Mouse (Mus musculus) neural tube, embryonic 11.5 days (tissue): ENCODE data around the gene Slc17a5. TPM values are rescaled to one million over a fixed set of nuclear protein-coding genes. Genes with fewer than 3 reads are reported as not detected.

Source experiments
- ATAC-seq: fragments of 200-750 bp; cut with Nextera tagmentation; 2 replicates; pipeline ENCODE4 v1.8.0; 2017; ENCODE audit warnings: moderate number of reproducible peaks, mild to moderate bottlenecking, moderate TSS enrichment, moderate library complexity; ENCODE audit not compliant: insufficient read depth, low FRiP score, low TSS enrichment
- DNase-seq: peaks from one replicate; pipeline ENCODE4 v3.0.0-alpha.2; 2015; ENCODE audit warnings: low spot score
- H3K27ac ChIP-seq: fragments of 300-500 bp; sonication (generic); 2 replicates; pipeline ENCODE4 v1.5.1; 2014; ENCODE audit warnings: low read depth, mild to moderate bottlenecking, low read length
- H3K27me3 ChIP-seq: fragments of 300-500 bp; sonication (generic); 2 replicates; pipeline ENCODE4 v1.6.1; 2014; ENCODE audit warnings: mild to moderate bottlenecking, low read length, mixed read lengths; ENCODE audit not compliant: control insufficient read depth, insufficient read depth
- H3K36me3 ChIP-seq: fragments of 300-500 bp; sonication (generic); 2 replicates; pipeline ENCODE4 v1.6.1; 2014; ENCODE audit warnings: mild to moderate bottlenecking, low read length, moderate library complexity, mixed read lengths; ENCODE audit not compliant: control insufficient read depth, insufficient read depth
- H3K4me1 ChIP-seq: fragments of 300-500 bp; sonication (generic); 2 replicates; pipeline ENCODE4 v1.6.1; 2014; ENCODE audit warnings: low read length, mixed read lengths; ENCODE audit not compliant: control insufficient read depth, insufficient read depth
- H3K4me2 ChIP-seq: fragments of 300-500 bp; sonication (generic); 2 replicates; pipeline ENCODE4 v1.6.1; 2014; ENCODE audit warnings: low read depth, mild to moderate bottlenecking, moderate library complexity
- H3K4me3 ChIP-seq: fragments of 300-500 bp; sonication (generic); 2 replicates; pipeline ENCODE4 v1.5.1; 2014; ENCODE audit warnings: low read depth, low read length
- H3K9ac ChIP-seq: fragments of 300-500 bp; sonication (generic); 2 replicates; pipeline ENCODE4 v1.6.1; 2014; ENCODE audit warnings: mild to moderate bottlenecking, low read length
- H3K9me3 ChIP-seq: fragments of 300-500 bp; sonication (generic); 2 replicates; pipeline ENCODE4 v1.6.1; 2016; ENCODE audit warnings: low read length; ENCODE audit not compliant: control insufficient read depth
- WGBS: fragments of 180-500 bp; shearing (Covaris S2); extraction: QIAGEN DNeasy Blood & Tissue Kit; methylation state at CpG from one replicate; pipeline ENCODE4 v1.1.7; 2014; 5-methylcytosine and 5-hydroxymethylcytosine counted together
- polyA plus RNA-seq: library from polyadenylated mRNA; unstranded; fragments of >200 nt; fragmentation: Nextera tagmentation; extraction: Ambion mirVana; gene quantifications from 2 replicates; pipeline ENCODE4 v1.2.1, GENCODE M21; 2014

Gene Slc17a5
- polyA plus RNA-seq, 1 experiment from 2014 or later = 10.6 TPM

DNA sequence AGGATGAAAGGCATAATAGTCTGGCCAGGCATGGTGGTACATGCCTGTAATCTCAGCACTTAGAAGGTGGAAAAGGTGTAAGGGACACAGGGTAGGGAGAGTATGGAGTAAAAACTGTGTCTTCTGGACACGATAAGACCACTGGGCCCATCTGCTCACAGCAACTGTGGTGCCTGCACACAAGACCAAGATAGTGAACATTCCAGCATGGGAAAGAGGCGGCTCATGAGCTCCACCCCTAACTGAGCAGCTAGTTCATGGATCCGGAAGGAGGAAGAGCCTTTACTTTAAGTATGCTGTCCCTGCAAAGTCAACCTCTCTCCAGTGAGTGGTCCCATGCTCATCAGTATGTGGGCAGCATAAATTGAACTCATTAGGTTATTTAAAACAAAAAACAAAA, 83.2 kb downstream of the Slc17a5 start:
- 79% methylated on average over 3 of the region's 3 CpGs for WGBS
- H3K9ac ChIP-seq = no peak overlapping the region
- DNase-seq (no peak), ATAC-seq (no peak)
- no peak overlapping the region for H3K4me2 ChIP-seq
- H3K4me3 ChIP-seq = no peak overlapping the region
- H3K27ac ChIP-seq = no peak overlapping the region
- peaks cover 8% of the 10 kb centered on the region for H3K4me1 ChIP-seq
- H3K36me3 ChIP-seq = no peaks in the 10 kb centered on the region
- H3K9me3 ChIP-seq = no peaks in the 10 kb centered on the region
- H3K27me3 ChIP-seq = no peaks in the 10 kb centered on the region

- peaks cover 8% of the 10 kb centered on the region for H3K4me1 ChIP-seq
- no peaks in the 10 kb centered on the region for H3K27me3 ChIP-seq
- DNase-seq (no peak), ATAC-seq (no peak)
- no peaks in the 10 kb centered on the region for H3K36me3 ChIP-seq
- no peak overlapping the region for H3K27ac ChIP-seq
- H3K4me2 ChIP-seq = no peak overlapping the region
- H3K9ac ChIP-seq = no peak overlapping the region
- 70% methylated on average over 4 of the region's 4 CpGs for WGBS
- no peak overlapping the region for H3K4me3 ChIP-seq
- no peaks in the 10 kb centered on the region for H3K9me3 ChIP-seq
Measured at GRCm38 (mm10) chr9:78504133-78504532, 83.7 kb downstream of the Slc17a5 start.

- ATAC-seq (peak; percentile 82), DNase-seq (peak; percentile 69)
- Histone ChIP-seq H3K27ac (peak overlapping the region; percentile 94), H3K4me2 (peak overlapping the region; percentile 24; the same call in 1 of the 2 replicates), H3K27me3 (no peaks in the 10 kb centered on the region), H3K9me3 (no peaks in the 10 kb centered on the region), H3K4me1 (peaks cover 8% of the 10 kb centered on the region), H3K36me3 (no peaks in the 10 kb centered on the region), H3K4me3 (no peak overlapping the region), H3K9ac (peak overlapping the region; percentile 54)
- 2% methylated on average over 6 of the region's 6 CpGs for WGBS
Measured at GRCm38 (mm10) chr9:78503223-78504079, 84.4 kb downstream of the Slc17a5 start.

GRCm38 (mm10) chr9:78501284-78501683, 86.6 kb downstream of the Slc17a5 start:
- Histone ChIP-seq H3K9ac (no peak overlapping the region), H3K4me3 (no peak overlapping the region), H3K9me3 (no peaks in the 10 kb centered on the region), H3K27me3 (no peaks in the 10 kb centered on the region), H3K4me1 (peaks cover 8% of the 10 kb centered on the region), H3K4me2 (no peak overlapping the region), H3K36me3 (no peaks in the 10 kb centered on the region), H3K27ac (no peak overlapping the region)
- ATAC-seq (no peak), DNase-seq (no peak)
- WGBS = 78% methylated on average over 4 of the region's 4 CpGs

DNA sequence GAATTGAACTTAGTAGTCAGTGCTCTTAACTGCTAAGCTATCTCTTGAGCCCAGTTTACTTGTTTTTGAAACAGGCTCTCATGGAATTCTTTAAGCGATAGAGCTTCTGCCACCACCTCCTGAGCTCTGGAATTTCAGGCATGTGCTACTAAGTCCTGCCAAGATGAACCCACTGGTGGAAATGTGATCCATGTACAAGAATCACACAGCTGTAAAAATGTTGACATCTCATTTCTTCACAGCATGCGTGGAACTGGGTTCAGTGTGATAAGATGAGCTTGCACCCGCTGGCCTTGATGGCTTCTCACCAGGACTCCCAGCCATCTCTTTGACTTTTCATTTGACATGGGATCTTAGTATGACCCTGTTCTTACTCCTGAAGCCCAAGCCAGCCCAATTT, 87.5 kb downstream of the Slc17a5 start:
- WGBS = 73% methylated on average over 3 of the region's 3 CpGs
- no peak overlapping the region for H3K4me2 ChIP-seq
- H3K9me3 ChIP-seq = no peaks in the 10 kb centered on the region
- H3K27me3 ChIP-seq = no peaks in the 10 kb centered on the region
- no peak overlapping the region for H3K9ac ChIP-seq
- H3K36me3 ChIP-seq = no peaks in the 10 kb centered on the region
- peaks cover 8% of the 10 kb centered on the region for H3K4me1 ChIP-seq
- DNase-seq (no peak), ATAC-seq (no peak)
- no peak overlapping the region for H3K4me3 ChIP-seq
- H3K27ac ChIP-seq = no peak overlapping the region

- Histone ChIP-seq H3K27me3 (no peaks in the 10 kb centered on the region), H3K4me3 (no peak overlapping the region), H3K27ac (no peak overlapping the region), H3K36me3 (no peaks in the 10 kb centered on the region), H3K4me2 (no peak overlapping the region), H3K9ac (no peak overlapping the region), H3K9me3 (no peaks in the 10 kb centered on the region), H3K4me1 (peaks cover 7% of the 10 kb centered on the region)
- ATAC-seq (no peak), DNase-seq (no peak)
- WGBS = 85% methylated on average over 7 of the region's 7 CpGs
Measured at GRCm38 (mm10) chr9:78493171-78493570, 94.7 kb downstream of the Slc17a5 start.

DNA sequence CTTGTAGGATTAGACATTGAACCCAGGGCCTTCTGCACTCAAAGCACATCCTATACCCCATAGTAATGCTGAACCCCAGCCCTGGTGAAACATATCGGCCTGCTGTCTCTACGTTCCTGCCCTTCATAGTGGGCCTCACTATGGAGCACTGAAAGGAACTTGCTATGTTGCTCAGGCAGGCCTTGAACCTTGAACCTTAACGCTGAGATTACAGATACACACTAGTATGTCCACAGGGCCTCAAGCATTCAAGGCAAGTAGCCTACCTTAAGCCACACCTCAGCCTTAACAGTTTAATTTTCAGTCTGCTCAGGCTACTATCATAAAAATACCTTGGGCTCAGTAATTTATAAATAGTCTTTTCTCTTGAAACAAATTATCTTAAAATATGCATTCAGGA, 95.6 kb downstream of the Slc17a5 start:
- Histone ChIP-seq H3K4me3 (no peak overlapping the region), H3K27ac (no peak overlapping the region), H3K27me3 (no peaks in the 10 kb centered on the region), H3K4me2 (no peak overlapping the region), H3K4me1 (peaks cover 7% of the 10 kb centered on the region), H3K9ac (no peak overlapping the region), H3K9me3 (no peaks in the 10 kb centered on the region), H3K36me3 (no peaks in the 10 kb centered on the region)
- WGBS = 91% methylated on average over 3 of the region's 3 CpGs
- ATAC-seq (no peak), DNase-seq (no peak)

DNA sequence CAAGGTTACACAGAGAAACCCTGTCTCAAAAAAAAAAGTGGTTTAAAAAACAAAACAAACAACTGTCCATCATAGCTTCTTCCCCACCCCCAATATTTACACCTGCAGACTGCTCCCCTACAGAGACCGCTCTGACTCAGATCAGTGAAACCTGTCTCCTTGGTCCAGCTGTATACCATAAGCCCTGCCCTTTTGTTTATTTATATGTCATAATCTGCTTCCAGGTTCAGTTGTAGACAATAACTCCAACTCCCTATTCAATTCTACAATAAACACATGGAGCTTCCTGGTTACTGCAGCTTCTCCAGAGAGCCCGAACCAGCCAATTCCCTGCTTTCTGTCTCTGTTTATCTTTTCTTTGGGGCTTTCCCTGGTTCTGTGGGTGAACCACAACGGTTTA, 96.7 kb downstream of the Slc17a5 start:
- H3K9ac ChIP-seq = no peak overlapping the region
- no peak for DNase-seq
- H3K27me3 ChIP-seq = no peaks in the 10 kb centered on the region
- H3K36me3 ChIP-seq = no peaks in the 10 kb centered on the region
- ATAC-seq = no peak
- no peaks in the 10 kb centered on the region for H3K9me3 ChIP-seq
- no peak overlapping the region for H3K27ac ChIP-seq
- H3K4me2 ChIP-seq = no peak overlapping the region
- no peak overlapping the region for H3K4me3 ChIP-seq
- H3K4me1 ChIP-seq = peaks cover 7% of the 10 kb centered on the region
- 86% methylated on average over 3 of the region's 3 CpGs for WGBS

DNA sequence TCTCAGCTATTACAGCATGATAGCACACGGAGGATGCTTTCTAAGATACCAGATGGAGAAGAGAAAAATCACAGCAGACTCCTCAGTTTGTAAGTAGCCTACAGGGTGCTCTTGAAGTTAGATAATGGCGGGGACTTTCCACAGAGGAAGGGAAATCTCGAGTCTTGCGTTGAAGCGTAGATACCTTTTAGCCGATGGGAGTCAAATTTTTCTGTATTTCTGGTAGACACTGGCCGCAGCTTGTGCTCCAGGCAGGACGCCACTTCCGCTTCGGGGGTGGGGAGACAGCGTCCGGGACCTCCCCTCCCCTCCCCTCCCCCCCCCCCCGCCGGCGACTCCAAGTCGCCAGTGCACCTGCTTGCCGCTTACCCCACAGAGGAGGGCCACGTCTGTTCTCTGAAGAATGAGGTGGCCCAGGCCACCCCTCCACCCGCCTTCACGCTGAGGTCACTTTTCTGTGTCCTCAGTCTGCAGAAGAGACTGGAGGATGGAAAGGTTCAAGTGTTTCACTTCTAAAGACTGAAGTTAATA, 98.9 kb downstream of the Slc17a5 start, which contains the start of gene Eef1a1:
Gene Eef1a1, minus strand, starts transcription at position 262 of the 531 bp plus-strand sequence.
- 6% methylated on average over 18 of the region's 20 CpGs for WGBS
- H3K27ac ChIP-seq = no peak within 1 kb of the TSS
- DNase-seq = peak; percentile 51
- peak within 1 kb of the TSS; percentile 44 for H3K4me2 ChIP-seq
- no peaks in the 10 kb centered on the region for H3K27me3 ChIP-seq
- H3K9me3 ChIP-seq = no peaks in the 10 kb centered on the region
- H3K9ac ChIP-seq = peak within 1 kb of the TSS; percentile 55
- ATAC-seq = peak; percentile 58
- H3K36me3 ChIP-seq = no peaks in the 10 kb centered on the region
- H3K4me1 ChIP-seq = peaks cover 7% of the 10 kb centered on the region
- H3K4me3 ChIP-seq = peak within 1 kb of the TSS; percentile 29
